Mouse (Mus musculus): ENCODE data around the gene Olfr901.
"Not testable (repeated sequence)": the region's sequence is repeated elsewhere in the genome, so short reads cannot be mapped to it uniquely, and the experiment has no call there.

Gene Olfr901

DNA sequence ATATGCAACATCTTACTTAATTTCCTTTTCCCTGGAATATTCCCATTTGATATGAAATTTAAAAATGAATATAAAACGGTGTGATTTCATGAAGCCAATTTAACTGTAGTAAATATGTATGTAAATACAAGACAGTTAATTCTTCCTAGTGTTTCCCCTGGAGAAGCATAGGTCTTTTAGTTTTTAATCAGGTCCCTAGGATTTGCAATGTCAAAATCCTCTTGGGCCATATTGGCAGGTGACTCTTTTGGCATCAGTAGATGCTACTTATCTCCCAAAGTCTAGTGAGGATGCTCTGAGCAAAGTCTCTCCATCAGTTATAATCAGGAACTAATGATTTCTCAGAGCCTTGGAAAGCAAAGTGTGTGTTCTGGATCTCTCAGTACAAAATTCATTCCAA, at the start of gene Olfr901:
Gene Olfr901, plus strand, starts transcription at position 301 of the 400 bp plus-strand sequence.
- in situ Hi-C loops (cut with MboI, MseI): no loop called here

DNA sequence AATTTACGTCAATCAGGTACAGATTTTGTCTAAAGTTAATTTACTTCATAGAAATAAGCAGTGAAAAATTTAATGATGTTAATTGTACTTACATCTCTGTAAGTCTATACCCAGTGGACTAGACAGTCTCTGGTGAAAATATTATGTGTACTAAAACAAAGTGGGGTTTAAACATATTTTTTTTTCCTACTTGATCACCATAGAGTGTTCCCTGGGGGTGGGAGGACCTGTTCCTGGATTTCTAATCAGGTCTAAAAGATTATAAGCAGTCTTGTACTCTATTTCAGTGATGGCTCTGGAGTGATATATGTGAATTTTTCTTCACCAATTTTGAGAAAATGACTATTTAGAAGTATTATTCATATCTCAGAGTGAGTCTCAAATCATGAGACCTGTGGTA, 27.9 kb upstream of the Olfr901 start, which contains the start of gene Olfr147:
Gene Olfr147, plus strand, starts transcription at position 301 of the 400 bp plus-strand sequence.
- in situ Hi-C loops (cut with MboI, MseI): no loop called here

DNA sequence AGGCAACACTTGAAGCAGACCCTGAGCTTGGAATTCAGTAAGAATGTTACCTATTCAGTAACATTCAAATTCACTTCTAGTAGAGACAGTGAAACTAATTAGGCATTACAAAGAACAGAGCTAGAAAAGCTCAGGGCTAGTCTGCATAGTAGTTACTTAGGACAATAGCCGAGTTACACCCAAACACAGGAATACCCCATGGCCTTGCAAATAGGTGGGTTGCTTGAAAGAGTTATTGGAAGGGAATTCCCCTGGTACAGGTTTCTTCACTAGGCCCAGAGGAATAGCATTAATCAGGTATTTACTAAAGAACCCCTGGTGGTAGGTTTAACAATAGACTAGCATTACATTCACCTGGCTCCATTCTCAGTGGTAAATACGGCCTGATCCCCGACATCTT, 21.8 kb upstream of the Olfr901 start:
- in situ Hi-C loops (cut with MboI, MseI): not testable (repeated sequence)

DNA sequence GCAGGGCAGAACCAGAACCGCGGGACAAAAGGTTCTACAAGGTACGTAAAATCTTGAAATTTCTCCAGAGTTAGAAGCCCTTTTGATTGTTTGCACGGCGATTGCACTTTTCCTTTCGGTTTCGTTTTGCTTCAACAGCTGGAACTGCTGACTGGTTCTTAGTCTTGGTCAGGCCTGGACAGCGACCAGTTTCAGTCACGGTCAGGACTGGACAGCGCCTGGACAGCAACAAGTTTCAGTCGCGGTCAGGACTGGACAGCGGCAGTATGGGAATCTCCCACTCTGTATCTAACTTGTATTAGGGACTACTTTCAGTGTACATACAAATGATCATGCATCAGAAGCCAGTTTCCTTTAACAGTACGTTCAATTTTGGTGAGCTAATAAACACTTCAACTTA, 15.8 kb upstream of the Olfr901 start:
- in situ Hi-C loops (cut with MboI, MseI): not testable (repeated sequence)

DNA sequence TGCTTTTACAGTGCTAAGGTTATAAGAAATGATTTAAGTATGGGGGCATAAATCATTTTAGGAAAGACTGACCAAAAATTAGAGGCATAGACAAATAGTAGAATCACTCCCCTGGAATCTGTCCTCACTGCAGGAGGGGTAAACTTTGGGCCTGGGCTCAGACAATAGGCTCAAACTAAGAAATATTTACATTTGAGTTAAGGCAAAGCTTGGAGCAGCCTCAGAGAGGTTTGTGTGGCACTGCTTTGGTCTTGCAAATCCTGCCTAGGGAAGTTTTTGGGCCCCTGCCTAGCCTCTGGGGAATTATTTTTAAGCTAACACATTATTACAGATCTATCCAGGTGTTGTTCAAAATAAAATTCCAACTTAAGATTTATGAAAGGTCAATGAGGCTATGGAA, 5.5 kb upstream of the Olfr901 start:
- in situ Hi-C loops (cut with MboI, MseI): no loop called here

DNA sequence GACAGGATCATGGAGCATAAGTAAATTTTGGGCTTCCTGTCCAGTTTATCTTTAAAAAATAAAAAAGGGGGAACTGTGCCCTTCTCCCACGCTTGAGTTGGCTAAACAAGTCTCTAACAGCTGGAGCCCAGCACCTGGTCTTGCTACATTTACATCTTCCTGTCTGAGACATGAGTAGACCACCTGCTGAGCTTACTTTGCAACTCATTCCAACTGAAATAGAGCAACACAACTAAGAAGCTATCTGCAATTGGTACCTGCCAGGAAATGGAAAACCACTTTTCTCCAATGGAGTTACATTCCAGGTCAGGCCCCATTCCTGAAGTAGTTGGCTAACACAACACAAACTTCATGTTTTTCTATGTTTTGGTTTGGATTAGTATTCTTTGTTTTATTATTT, 2.2 kb upstream of the Olfr901 start:
- in situ Hi-C loops (cut with MboI, MseI): no loop called here

DNA sequence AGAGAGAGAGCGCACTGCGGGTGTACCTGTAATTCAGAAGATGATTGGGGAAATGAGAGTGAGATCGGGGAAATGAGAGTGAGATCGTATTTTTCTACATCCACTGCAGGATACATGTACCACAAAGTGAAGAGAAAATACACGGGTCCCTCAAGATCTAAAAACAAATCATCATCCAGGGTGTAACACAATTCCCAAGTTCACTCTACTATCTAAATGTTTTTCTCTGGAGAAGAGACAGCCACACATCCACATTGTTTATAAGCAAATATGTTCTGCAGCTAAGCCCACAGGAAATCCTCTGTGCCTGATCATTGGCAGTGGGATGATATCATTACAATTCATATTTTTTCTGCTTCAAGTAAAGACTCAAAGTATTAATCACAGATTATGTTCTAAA, 18.1 kb downstream of the Olfr901 start, which contains the start of gene Olfr902:
Gene Olfr902, plus strand, starts transcription at position 301 of the 400 bp plus-strand sequence.
- in situ Hi-C loops (cut with MboI, MseI): no loop called here

DNA sequence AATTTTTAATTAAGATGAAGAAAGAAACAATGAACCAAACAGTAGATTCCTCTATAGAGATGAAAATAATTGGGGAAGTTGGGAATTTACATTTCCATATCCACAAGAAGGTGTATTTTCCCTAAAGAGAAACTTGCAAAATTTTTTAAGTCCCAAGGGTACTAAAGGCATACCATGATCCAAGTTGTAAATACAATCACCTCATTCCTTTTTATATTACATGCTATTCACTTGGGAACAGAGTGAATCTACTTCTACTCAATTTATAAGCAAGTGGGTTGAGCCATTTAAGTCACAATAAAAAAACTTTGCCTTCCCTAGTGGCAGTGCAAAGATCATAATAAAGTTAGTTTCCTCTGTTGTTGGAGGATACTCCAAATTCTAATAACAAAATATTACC, 33.6 kb downstream of the Olfr901 start, which contains the start of gene Olfr904:
Gene Olfr904, plus strand, starts transcription at position 301 of the 400 bp plus-strand sequence.
- in situ Hi-C loops (cut with MboI, MseI): no loop called here

DNA sequence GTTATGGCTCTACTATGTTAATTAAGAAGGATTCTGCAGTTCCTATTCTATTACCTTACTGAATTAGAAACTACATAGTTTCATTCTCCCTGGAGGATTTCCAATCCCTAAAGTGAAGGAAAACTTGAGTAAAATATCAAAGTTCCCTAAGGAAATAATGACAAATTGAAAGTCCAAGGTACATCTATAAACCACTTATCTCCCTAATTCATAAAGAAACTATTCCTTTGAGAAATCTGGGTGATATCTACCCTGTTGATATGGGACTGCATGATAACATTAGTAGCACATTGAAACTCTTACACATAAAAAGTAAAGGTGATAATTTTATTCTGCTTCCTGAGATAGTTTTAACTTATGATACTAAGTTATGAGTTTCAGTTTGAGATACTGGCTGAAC, 41.6 kb downstream of the Olfr901 start, which contains the start of gene Olfr905:
Gene Olfr905, plus strand, starts transcription at position 301 of the 400 bp plus-strand sequence.
- in situ Hi-C loops (cut with MboI, MseI): no loop called here

All from T-helper 2 cell (primary cell).